Mouse (Mus musculus) urinary bladder, postnatal 25 days (tissue): Measurements from ENCODE around the gene 4930438A08Rik.

ENCODE experiments used
- DNase-seq: peaks from one replicate; pipeline ENCODE4 v3.0.0; 2022; ENCODE audit warnings: low spot score

4930438A08Rik gene

DNA sequence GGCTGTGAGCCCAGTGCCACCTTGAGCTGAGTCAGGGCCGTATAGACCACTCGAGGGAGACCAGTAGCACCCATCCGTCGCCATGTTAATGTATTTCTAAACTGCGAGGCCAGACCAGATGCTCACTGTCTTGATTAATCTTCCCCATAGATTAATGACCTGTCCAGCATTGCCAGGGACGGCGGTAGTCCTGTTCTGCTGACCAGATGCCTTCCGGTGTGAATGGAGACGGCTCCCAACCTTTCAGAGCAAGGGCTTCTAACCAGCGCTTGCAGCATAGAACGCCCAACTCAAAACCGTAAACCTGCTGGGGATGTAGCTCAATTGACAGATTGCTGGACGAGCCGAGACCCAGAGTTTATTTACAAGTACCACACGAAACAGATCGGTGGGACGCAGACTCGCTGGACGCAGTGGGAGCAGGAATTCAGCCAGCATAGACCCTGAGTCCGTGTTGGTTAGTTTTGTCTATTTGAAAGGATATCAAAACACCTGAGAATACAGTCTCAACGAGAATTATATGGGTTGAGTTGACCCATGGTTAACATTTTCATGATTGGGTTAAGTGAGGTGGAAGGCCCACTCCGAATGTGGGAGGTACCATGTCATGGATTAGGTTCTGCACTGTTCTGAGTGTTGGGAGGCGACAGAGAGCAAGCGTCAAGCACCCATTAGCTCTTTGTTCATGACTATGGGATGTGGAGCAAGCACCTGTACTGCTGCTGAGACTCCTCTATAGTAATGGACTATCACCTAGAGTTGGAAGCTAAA is 49.2 kb downstream of the 4930438A08Rik start:
- no peak for DNase-seq

- DNase-seq: no peak
These were observed 50.1 kb downstream of the 4930438A08Rik start for GRCm38 (mm10) chr11:58324614-58325229.

DNA sequence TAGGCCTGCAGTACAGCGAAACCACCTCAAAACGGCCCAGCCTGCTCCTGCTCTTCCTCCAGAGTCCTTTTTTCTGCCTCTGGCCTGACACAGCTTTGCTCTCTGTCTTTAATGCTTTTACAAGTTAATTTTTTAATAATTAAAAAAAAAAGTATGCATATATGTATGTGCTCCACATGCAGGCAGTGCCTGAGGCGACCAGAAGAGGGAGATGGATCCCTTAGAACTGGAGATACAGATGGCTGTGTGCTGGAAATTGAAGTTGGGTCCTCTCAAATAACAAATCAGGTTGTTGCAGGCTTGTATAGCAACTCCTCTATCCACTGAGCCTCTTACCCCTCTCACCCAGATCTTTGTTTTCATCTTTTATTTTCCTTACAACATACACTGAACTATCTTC is 52.2 kb downstream of the 4930438A08Rik start:
- no peak for DNase-seq

- no peak for DNase-seq
These were observed 55.3 kb downstream of the 4930438A08Rik start for GRCm38 (mm10) chr11:58329906-58330275.

GRCm38 (mm10) chr11:58330276-58331148 is 55.9 kb downstream of the 4930438A08Rik start, which contains the start of the genes Zfp672 and Sh3bp5l:
Gene Zfp672 (minus strand): TSS chr11:58330339.
Gene Sh3bp5l (plus strand): TSS chr11:58330724.
- peak; percentile 81 for DNase-seq

- no peak for DNase-seq
These were observed 56.5 kb downstream of the 4930438A08Rik start for GRCm38 (mm10) chr11:58331149-58331495.

DNA sequence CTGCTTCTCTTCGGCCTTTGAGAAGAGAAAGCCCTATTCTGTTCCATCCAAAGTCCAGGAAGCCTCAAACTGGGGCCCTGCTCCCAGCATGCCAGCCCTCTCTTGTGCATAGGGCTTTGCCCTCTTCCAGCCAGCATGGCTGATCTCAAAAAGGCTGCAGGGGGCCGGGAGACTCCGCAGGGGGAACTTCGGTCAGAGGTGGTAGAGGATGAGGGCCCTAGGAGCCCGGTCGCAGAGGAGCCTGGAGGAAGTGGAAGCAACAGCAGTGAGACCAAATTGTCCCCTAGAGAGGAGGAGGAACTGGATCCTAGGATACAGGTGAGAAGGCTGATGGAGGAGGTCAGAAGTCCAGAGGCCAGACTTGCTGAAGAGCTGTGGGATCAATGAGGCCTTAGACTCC is 56.9 kb downstream of the 4930438A08Rik start:
- DNase-seq: no peak

DNA sequence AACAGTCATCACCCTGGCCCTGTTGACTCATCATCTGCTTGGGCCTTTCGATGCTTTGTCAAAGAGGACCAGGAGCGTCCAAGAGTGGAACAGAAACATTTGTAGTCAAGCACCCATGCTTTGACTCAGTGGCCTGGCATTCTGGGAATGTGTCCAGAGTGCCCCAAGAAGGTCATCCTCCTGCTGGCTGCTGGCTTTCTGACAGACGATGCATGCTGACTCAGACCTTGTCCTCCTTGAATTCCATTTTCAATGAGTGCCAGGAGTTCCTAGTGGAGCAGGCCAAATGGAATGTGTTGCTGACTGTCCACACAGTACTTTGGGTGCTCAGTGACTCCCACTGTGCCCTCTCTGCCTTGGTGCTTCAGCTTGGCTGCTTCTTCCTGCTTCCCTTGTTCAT is 60.1 kb downstream of the 4930438A08Rik start:
- DNase-seq: no peak
